Mouse (Mus musculus) limb, embryonic 13.5 days (tissue): Measurements from ENCODE around the gene Tnfsf12. TPM values are rescaled to one million over a fixed set of nuclear protein-coding genes. Genes with fewer than 3 reads are reported as not detected.

ENCODE experiments used
- ATAC-seq: fragments of 200-750 bp; cut with Nextera tagmentation; 2 replicates; pipeline ENCODE4 v1.8.0; 2017; ENCODE audit warnings: low read depth, moderate number of reproducible peaks, moderate TSS enrichment; ENCODE audit not compliant: low FRiP score
- H3K27ac ChIP-seq: fragments of 300-500 bp; sonication (generic); 2 replicates; pipeline ENCODE4 v1.5.1; 2015; ENCODE audit warnings: inconsistent platforms, mild to moderate bottlenecking, moderate library complexity
- H3K27me3 ChIP-seq: fragments of 300-500 bp; sonication (generic); 2 replicates; pipeline ENCODE4 v1.6.1; 2015; ENCODE audit warnings: mild to moderate bottlenecking, inconsistent platforms
- H3K36me3 ChIP-seq: fragments of 300-500 bp; sonication (generic); 2 replicates; pipeline ENCODE4 v1.6.1; 2015; ENCODE audit warnings: inconsistent platforms, mild to moderate bottlenecking, moderate library complexity
- H3K4me1 ChIP-seq: fragments of 300-500 bp; sonication (generic); 2 replicates; pipeline ENCODE4 v1.6.1; 2015; ENCODE audit warnings: inconsistent platforms
- H3K4me2 ChIP-seq: fragments of 300-500 bp; sonication (generic); replicated peaks from 2 replicates; pipeline ENCODE4 v1.6.1; 2015; ENCODE audit warnings: inconsistent platforms, mild to moderate bottlenecking, moderate library complexity
- H3K4me3 ChIP-seq: fragments of 300-500 bp; sonication (generic); 2 replicates; pipeline ENCODE4 v1.5.1; 2015; ENCODE audit warnings: moderate library complexity, mild to moderate bottlenecking, inconsistent platforms
- H3K9ac ChIP-seq: fragments of 300-500 bp; sonication (generic); 2 replicates; pipeline ENCODE4 v1.6.1; 2015; ENCODE audit warnings: mild to moderate bottlenecking, inconsistent platforms
- H3K9me3 ChIP-seq: fragments of 300-500 bp; sonication (generic); 2 replicates; pipeline ENCODE4 v1.6.1; 2016; ENCODE audit warnings: inconsistent platforms
- WGBS: fragments of 180-500 bp; shearing (Covaris S2); methylation state at CpG from one replicate; pipeline ENCODE4 v1.1.7; 2015; 5-methylcytosine and 5-hydroxymethylcytosine counted together
- polyA plus RNA-seq: library from polyadenylated mRNA; unstranded; fragments of >200 nt; fragmentation: Nextera tagmentation; extraction: Ambion mirVana; gene quantifications from 2 replicates; pipeline ENCODE4 v1.2.1, GENCODE M21; 2015

Tnfsf12 gene
- polyA plus RNA-seq, 1 experiment from 2014 or later, result 5.9 TPM

DNA sequence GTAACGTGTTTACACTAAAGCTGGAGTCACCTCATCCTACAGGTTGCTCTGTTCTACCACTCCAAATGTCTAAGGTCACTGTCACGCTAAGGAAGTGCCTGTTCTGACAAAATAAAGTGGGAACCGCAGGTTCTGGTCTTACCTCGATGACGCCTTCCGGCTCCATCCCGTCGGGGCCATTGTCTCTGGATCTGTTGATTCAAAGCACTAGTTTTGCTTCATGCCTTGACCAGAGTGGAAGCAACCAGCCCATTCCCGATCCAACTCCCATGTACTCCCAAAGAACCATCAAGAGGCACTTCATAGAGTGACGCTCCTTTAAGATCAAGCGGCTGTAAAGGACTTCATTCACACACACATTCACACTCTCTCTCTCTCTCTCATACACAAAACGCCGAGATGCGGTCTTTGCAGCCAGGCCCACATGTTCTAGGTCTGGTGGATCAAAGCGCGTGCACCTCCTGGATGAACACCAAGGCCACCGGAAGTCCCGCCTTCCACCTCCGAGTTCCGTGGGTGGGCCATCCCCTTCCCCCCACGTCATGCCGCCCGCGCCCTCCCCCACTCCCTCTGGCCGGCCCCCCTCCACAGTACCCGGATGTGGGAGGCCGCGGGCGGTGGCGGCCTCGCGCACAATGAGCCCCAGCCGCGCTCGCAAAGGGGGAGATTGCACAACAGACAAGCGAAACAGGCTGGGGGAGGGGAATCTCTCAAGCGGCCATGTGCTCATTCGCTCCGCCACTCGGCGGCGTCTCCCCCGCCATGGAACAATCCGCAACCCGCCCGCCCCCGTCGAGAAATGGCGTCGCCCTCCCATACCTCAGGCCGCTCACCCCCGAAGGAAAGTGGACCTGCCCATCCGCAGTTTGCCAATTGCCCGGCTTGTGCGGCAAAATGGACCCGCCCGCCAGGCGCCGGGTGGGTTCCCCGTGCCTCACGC, 24.6 kb downstream of the Tnfsf12 start:
- H3K9ac ChIP-seq, result peak overlapping the region; percentile 100
- peak overlapping the region; percentile 100 for H3K4me3 ChIP-seq
- no peaks in the 10 kb centered on the region for H3K27me3 ChIP-seq
- WGBS, result under 1% methylated on average over 47 of the region's 61 CpGs
- H3K4me1 ChIP-seq, result peaks cover 28% of the 10 kb centered on the region
- peak; percentile 66 for ATAC-seq
- H3K9me3 ChIP-seq, result no peaks in the 10 kb centered on the region
- H3K36me3 ChIP-seq, result peaks cover 75% of the 10 kb centered on the region
- H3K27ac ChIP-seq, result peak overlapping the region; percentile 97
- H3K4me2 ChIP-seq, result peak overlapping the region; percentile 99

DNA sequence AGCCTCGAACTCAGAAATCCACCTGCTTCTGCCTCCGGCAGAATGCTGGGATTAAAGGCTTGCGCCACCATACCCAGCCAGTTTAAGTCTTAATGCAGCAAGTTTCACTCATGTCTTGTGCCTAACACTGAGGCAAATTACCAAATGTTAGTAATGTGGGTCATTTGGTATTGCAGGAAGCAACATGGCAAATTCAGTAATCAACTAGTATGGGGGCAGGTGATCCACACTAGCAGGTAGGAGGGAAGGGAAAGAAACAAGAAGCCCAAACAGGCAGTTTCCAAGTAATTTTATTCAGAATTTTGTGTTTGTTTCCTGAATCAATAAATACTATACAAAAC, 29.0 kb downstream of the Tnfsf12 start:
- Histone ChIP-seq H3K27ac (no peak overlapping the region), H3K9me3 (no peaks in the 10 kb centered on the region), H3K36me3 (peaks cover 71% of the 10 kb centered on the region), H3K27me3 (no peaks in the 10 kb centered on the region), H3K4me2 (no peak overlapping the region), H3K4me3 (no peak overlapping the region), H3K4me1 (peaks cover 27% of the 10 kb centered on the region), H3K9ac (no peak overlapping the region)
- WGBS, result 84% methylated on average over 3 of the region's 3 CpGs
- no peak for ATAC-seq

DNA sequence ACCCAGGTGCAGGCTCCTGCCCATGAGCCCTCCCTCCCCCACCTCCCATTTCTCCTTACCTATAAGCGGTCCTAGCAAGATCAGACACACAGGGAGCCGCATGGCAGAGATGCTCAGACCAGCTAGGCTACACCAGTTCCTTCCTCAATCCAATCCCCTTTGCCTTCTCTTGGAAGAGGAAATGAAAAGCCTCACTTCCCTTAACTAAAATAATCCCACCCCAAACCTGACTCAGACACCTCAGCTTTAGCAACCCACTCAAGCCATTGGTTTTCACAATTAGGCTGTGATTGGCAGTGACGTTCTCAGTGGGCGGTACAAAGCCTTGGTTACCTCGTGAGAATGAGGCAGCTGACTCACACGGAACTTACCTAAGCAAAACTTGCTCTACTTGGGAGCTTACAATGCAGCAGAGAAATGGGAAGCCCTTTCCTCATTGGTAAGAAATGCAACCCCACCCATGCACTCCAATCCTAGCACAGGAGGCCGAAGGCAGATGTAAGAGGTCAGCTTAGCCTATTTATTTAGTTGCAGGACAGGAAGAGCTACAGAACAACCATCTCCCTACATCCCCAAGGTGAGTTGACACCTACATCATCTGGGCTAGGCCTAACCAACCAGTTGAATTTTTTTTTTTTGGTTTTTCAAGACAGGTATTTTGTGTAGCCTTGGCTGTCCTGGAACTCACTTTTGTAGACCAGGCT, 29.5 kb downstream of the Tnfsf12 start, which contains the start of gene Cd68:
Gene Cd68 (minus strand): TSS at position 193 of the 704 bp plus-strand sequence.
- ATAC-seq, result no peak
- Histone ChIP-seq H3K4me1 (peaks cover 32% of the 10 kb centered on the region), H3K9ac (no peak within 1 kb of the TSS), H3K4me2 (0 out of 2 replicates have a peak within 1 kb of the TSS, but pooled peaks have one; percentile 25), H3K27me3 (no peaks in the 10 kb centered on the region), H3K36me3 (peaks cover 71% of the 10 kb centered on the region), H3K27ac (no peak within 1 kb of the TSS), H3K4me3 (no peak within 1 kb of the TSS), H3K9me3 (no peaks in the 10 kb centered on the region)
- 24% methylated on average over 7 of the region's 7 CpGs for WGBS

DNA sequence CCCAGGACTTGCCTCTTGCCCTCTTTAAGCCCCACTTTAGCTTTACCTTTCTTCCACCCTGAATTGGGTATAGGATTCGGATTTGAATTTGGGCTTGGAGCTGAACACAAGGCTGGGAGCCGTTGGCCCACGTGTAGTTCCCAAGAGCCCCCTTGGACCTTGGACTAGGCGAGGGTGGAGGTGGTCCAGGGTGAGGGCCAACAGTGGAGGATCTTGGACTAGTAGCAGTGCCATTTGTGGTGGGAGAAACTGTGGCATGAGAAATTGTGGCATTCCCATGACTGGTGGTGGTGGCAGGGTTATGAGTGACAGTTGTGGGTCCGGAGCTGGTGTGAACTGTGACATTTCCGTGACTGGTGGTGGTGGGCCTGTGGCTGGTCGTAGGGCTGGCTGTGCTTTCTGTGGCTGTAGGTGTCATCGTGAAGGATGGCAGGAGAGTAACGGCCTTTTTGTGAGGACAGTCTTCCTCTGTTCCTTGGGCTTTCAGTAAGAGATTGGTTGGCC, 30.1 kb downstream of the Tnfsf12 start:
- Histone ChIP-seq H3K4me3 (no peak overlapping the region), H3K9me3 (no peaks in the 10 kb centered on the region), H3K4me2 (0 out of 2 replicates have a peak overlapping the region, but pooled peaks have one; percentile 25), H3K9ac (no peak overlapping the region), H3K27ac (no peak overlapping the region), H3K36me3 (peaks cover 67% of the 10 kb centered on the region), H3K4me1 (peaks cover 29% of the 10 kb centered on the region), H3K27me3 (no peaks in the 10 kb centered on the region)
- WGBS, result 70% methylated on average over 9 of the region's 9 CpGs
- no peak for ATAC-seq

DNA sequence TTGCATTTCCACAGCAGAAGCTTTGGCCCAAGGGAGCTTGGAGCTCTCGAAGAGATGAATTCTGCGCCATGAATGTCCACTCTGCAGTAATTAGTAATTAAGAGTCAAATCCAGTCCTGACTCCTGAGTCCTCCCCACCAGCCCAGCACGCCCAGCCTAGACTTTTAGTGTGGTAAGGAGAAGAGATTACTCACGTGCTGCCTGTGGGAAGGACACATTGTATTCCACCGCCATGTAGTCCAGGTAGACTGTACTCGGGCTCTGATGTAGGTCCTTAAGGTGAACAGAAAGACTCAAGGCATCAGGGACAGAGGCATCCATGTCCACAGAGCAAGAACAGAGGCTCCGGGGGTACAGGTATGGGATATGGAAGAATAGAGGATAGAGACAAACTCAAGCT, 30.8 kb downstream of the Tnfsf12 start:
- H3K9ac ChIP-seq, result no peak overlapping the region
- no peak overlapping the region for H3K4me3 ChIP-seq
- H3K4me2 ChIP-seq, result no peak overlapping the region
- 94% methylated on average over 7 of the region's 7 CpGs for WGBS
- H3K4me1 ChIP-seq, result peaks cover 22% of the 10 kb centered on the region
- peaks cover 66% of the 10 kb centered on the region for H3K36me3 ChIP-seq
- H3K27me3 ChIP-seq, result no peaks in the 10 kb centered on the region
- no peak overlapping the region for H3K27ac ChIP-seq
- no peaks in the 10 kb centered on the region for H3K9me3 ChIP-seq
- ATAC-seq, result no peak

DNA sequence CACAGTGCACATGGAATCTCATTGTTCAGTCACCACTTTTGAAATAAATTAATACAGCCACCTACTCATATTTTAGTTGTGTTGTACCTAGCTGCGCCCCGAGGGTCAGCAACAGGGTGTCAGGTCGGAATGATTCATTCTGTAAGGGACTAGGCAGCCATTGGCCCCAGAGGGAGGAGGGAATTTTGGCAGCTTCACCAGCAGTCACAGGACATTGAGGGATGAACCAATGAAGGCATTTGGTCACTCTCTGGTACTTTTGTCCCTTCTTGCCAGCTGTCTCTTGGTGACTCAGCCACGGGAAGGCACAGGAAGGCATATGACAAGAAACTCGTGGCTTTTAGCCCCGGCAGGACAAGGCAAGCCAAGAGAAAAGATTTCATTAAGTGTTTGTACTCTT, 31.9 kb downstream of the Tnfsf12 start:
- Histone ChIP-seq H3K27me3 (no peaks in the 10 kb centered on the region), H3K27ac (peak overlapping the region; percentile 95; the same call in 1 of the 2 replicates), H3K4me2 (peak overlapping the region; percentile 65; the same call in 1 of the 2 replicates), H3K4me3 (no peak overlapping the region), H3K9ac (no peak overlapping the region), H3K36me3 (peaks cover 63% of the 10 kb centered on the region), H3K4me1 (peaks cover 14% of the 10 kb centered on the region), H3K9me3 (no peaks in the 10 kb centered on the region)
- ATAC-seq, result no peak
- 88% methylated on average over 6 of the region's 6 CpGs for WGBS

DNA sequence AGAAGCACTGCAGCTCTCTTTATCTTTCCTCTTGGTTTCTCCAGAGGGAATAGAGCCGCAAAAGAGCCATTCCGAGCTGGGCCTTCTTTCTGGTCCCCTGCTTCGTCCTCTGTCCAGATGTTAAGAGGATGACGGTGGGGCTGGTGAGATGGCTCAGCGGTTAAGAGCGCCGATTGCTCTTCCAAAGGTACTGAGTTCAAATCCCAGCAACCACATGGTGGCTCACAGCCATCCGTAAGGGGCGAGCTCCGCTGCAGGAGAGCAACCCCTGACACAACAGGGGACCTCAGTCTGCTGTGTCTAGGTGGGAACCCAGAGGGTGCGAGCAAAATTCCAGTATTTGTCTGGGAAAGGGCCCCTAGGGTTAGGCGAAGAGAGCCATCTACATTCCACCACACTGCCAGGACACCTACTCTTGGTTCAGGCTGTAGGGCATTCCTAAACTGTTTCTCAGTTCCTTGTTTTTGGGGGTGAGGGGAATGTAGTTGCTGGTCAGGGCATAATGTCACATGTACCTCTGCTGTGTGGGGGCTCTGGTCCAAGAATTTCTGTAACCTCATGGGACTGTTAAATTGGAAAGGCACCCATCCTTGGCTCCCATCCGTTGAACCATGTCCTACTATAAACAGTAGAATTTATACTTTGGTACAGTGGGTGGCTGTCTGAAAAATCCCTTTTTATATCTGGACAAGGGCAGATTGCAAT, 32.5 kb downstream of the Tnfsf12 start:
- 0 out of 2 replicates have a peak, but pooled peaks have one; percentile 2 for ATAC-seq
- Histone ChIP-seq H3K4me2 (peak overlapping the region; percentile 65), H3K4me1 (peaks cover 14% of the 10 kb centered on the region), H3K9me3 (no peaks in the 10 kb centered on the region), H3K9ac (peak overlapping the region; percentile 71), H3K4me3 (peak overlapping the region; percentile 57), H3K27ac (peak overlapping the region; percentile 95), H3K36me3 (peaks cover 63% of the 10 kb centered on the region), H3K27me3 (no peaks in the 10 kb centered on the region)
- 69% methylated on average over 13 of the region's 13 CpGs for WGBS

DNA sequence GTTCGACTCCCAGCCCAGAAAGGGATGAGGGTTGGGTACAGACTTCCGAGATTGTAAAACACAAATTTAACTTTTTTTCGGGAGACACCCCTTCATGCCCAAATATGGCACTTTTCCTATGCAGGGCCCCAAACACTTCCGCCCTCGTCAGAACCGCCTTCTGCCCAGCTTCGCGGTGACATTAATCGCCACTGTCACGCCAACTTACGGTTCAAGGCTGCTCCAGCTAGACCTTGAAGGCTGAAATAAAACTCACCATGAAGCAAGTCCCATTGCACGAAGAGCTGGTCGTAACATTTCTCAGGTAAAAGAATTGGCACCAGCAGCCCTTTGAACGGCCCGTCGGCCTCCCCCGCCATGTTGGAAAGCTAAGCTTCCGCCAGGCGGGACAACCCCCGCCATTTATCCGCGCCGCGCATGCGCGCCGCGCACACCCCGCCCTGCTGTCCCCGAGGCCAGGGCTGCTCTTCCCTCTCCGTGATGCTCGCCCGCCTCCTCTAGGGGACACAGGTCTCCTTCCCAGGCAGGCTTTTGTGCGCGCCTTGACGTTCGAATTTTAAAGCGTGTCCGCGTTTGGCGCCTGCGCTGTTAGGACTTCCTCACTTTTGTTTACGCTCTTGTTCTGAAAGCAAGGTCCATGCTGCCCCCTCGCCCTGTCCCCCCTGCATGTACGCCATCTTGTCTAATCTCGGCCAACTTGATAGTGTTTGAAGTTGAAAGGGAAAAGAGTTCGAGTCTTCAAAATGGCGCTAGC, 33.3 kb downstream of the Tnfsf12 start, which contains the start of gene Mpdu1:
Gene Mpdu1 (minus strand): TSS at position 430 of the 754 bp plus-strand sequence.
- ATAC-seq, result peak; percentile 94
- Histone ChIP-seq H3K36me3 (peaks cover 63% of the 10 kb centered on the region), H3K4me1 (peaks cover 14% of the 10 kb centered on the region), H3K9me3 (no peaks in the 10 kb centered on the region), H3K27me3 (no peaks in the 10 kb centered on the region), H3K9ac (peak within 1 kb of the TSS; percentile 71), H3K4me3 (peak within 1 kb of the TSS; percentile 57), H3K27ac (peak within 1 kb of the TSS; percentile 95), H3K4me2 (peak within 1 kb of the TSS; percentile 65)
- WGBS, result under 1% methylated on average over 48 of the region's 48 CpGs

DNA sequence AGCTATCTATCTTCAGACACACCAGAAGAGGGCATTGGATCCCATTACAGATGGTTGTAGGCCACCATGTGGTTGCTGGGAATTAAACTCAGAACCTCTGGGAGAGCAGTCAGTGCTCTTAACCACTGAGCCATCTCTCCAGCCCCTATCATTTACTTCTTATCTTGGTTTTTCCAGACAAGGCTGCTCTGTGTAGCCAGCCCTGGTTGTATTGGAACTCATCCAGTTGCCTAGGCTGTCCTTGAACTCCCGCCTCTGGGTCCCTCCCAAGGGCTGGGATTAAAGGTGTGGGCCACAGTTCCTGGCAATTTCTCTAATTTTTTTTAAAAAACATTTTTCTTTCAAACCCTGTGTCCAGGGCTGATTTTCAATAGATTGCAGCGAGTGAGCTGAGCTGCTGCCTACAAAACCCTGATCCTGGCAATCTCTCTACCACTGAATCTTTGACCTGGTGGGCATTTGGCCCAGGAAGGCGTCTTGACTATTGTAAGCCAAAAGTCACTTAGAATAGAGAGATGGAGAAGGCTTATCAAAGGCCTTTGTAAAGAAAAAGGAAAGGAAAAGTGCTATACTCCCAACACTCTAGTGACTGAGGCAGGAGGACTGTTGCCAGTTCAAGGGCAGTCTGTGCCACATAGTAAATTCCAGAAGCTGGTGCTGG, 34.3 kb downstream of the Tnfsf12 start:
- H3K27me3 ChIP-seq, result no peaks in the 10 kb centered on the region
- peaks cover 66% of the 10 kb centered on the region for H3K36me3 ChIP-seq
- 82% methylated on average over 3 of the region's 3 CpGs for WGBS
- H3K4me1 ChIP-seq, result peaks cover 19% of the 10 kb centered on the region
- H3K9me3 ChIP-seq, result no peaks in the 10 kb centered on the region
- no peak for ATAC-seq
- H3K9ac ChIP-seq, result peak overlapping the region; percentile 71
- peak overlapping the region; percentile 57 for H3K4me3 ChIP-seq
- H3K4me2 ChIP-seq, result peak overlapping the region; percentile 65
- H3K27ac ChIP-seq, result peak overlapping the region; percentile 95; the same call in 1 of the 2 replicates

DNA sequence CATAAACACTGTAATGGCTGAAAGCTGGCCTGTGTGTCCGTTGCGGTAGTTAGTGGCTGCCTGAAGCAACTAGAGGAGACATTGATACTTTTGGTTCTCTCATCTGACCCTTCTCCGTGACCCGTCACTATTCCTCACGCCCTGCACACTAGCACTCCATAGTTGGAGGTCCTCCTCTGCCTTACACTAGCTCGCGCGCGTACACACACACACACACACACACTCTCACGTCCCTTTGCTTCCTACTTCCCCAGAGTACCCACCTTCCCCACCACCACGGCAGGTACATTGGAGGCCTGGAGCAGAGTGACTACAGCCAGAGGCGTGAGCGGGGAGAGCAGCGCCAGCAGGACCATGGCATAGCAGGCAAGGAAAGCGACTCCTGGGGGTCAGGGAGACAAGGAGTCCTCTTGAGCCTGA, 38.2 kb downstream of the Tnfsf12 start:
- Histone ChIP-seq H3K27ac (no peak overlapping the region), H3K27me3 (no peaks in the 10 kb centered on the region), H3K4me3 (no peak overlapping the region; the same call in 1 of the 2 replicates), H3K4me2 (no peak overlapping the region), H3K36me3 (peaks cover 61% of the 10 kb centered on the region), H3K4me1 (peaks cover 32% of the 10 kb centered on the region), H3K9me3 (no peaks in the 10 kb centered on the region), H3K9ac (no peak overlapping the region)
- WGBS, result 80% methylated on average over 15 of the region's 15 CpGs
- ATAC-seq, result no peak
